Mouse (Mus musculus) lung, postnatal 4 days (tissue): ENCODE measurements around the gene Resp18.

Experiments used
- DNase-seq, 2 experiments: peaks; one replicate each; pipeline ENCODE4 v3.0.0; 2021

The Resp18 gene

GRCm38 (mm10) chr1:75264091-75264880 lies 13.9 kb downstream of the Resp18 start, which contains the start of gene Ptprn:
Gene Ptprn (minus strand): TSS chr1:75264502.
- DNase-seq = no peak

GRCm38 (mm10) chr1:75262969-75263951 lies 15.0 kb downstream of the Resp18 start:
- peak; percentile 48 to 74 for DNase-seq

GRCm38 (mm10) chr1:75261278-75261677 lies 16.9 kb downstream of the Resp18 start:
- DNase-seq = no peak

- DNase-seq = no peak
These were observed 22.6 kb downstream of the Resp18 start for GRCm38 (mm10) chr1:75255516-75256046.

GRCm38 (mm10) chr1:75254625-75255013 lies 23.6 kb downstream of the Resp18 start:
- no peak for DNase-seq

- peak; percentile 66 to 85 for DNase-seq
These were observed 24.2 kb downstream of the Resp18 start for GRCm38 (mm10) chr1:75253849-75254624.

- no peak for DNase-seq
These were observed 25.2 kb downstream of the Resp18 start for GRCm38 (mm10) chr1:75253029-75253428.

- DNase-seq = no peak
These were observed 25.9 kb downstream of the Resp18 start for GRCm38 (mm10) chr1:75252308-75252707.

GRCm38 (mm10) chr1:75251112-75251970 lies 26.9 kb downstream of the Resp18 start:
- DNase-seq = peak; percentile 89 to 90

- no peak for DNase-seq
These were observed 27.7 kb downstream of the Resp18 start for GRCm38 (mm10) chr1:75250498-75250897.

- DNase-seq = peak; percentile 50 to 72
These were observed 30.0 kb downstream of the Resp18 start for GRCm38 (mm10) chr1:75248041-75248772.

GRCm38 (mm10) chr1:75247071-75247930 lies 30.9 kb downstream of the Resp18 start:
- no peak for DNase-seq

- DNase-seq = peak in 1 of 2 experiments; percentile 55
These were observed 33.4 kb downstream of the Resp18 start for GRCm38 (mm10) chr1:75244836-75245235.

- no peak for DNase-seq
These were observed 33.9 kb downstream of the Resp18 start for GRCm38 (mm10) chr1:75244175-75244826.

- no peak for DNase-seq
These were observed 34.8 kb downstream of the Resp18 start for GRCm38 (mm10) chr1:75243411-75243810.

GRCm38 (mm10) chr1:75239591-75239990 lies 38.6 kb downstream of the Resp18 start:
- DNase-seq = no peak

- DNase-seq = peak; percentile 88 to 92
These were observed 41.8 kb downstream of the Resp18 start, which contains the start of gene Dnajb2 for GRCm38 (mm10) chr1:75236117-75237050. Gene Dnajb2 (plus strand): TSS chr1:75236406.

GRCm38 (mm10) chr1:75234606-75235005 lies 43.6 kb downstream of the Resp18 start:
- DNase-seq = peak; percentile 72 to 76
